Mouse (Mus musculus) limb, embryonic 14.5 days (tissue): Measurements from ENCODE around the gene Medag. TPM values are rescaled to one million over a fixed set of nuclear protein-coding genes. Genes with fewer than 3 reads are reported as not detected.

Experiments used
- ATAC-seq: fragments of 200-750 bp; cut with Nextera tagmentation; 2 replicates; pipeline ENCODE4 v1.8.0; 2017; ENCODE audit warnings: low read depth, moderate number of reproducible peaks, moderate TSS enrichment; ENCODE audit not compliant: low FRiP score
- DNase-seq: peaks from one replicate; pipeline ENCODE4 v3.0.0-alpha.2; 2015; ENCODE audit warnings: low spot score
- H3K27ac ChIP-seq: fragments of 300-500 bp; sonication (generic); replicated peaks from 2 replicates; pipeline ENCODE4 v1.5.1; 2014; ENCODE audit warnings: low read depth, mild to moderate bottlenecking, low read length, moderate library complexity, mixed read lengths
- H3K27me3 ChIP-seq: fragments of 300-500 bp; sonication (generic); 2 replicates; pipeline ENCODE4 v1.6.1; 2014; ENCODE audit warnings: low read length, mixed read lengths; ENCODE audit not compliant: control insufficient read depth, insufficient read depth
- H3K36me3 ChIP-seq: fragments of 300-500 bp; sonication (generic); 2 replicates; pipeline ENCODE4 v1.6.1; 2014; ENCODE audit warnings: mild to moderate bottlenecking, low read length, moderate library complexity, mixed read lengths; ENCODE audit not compliant: control insufficient read depth, insufficient read depth
- H3K4me1 ChIP-seq: fragments of 300-500 bp; sonication (generic); 2 replicates; pipeline ENCODE4 v1.6.1; 2014; ENCODE audit warnings: antibody characterized with exemption, low read length, mixed read lengths; ENCODE audit not compliant: control insufficient read depth, insufficient read depth
- H3K4me2 ChIP-seq: fragments of 300-500 bp; sonication (generic); replicated peaks from 2 replicates; pipeline ENCODE4 v1.6.1; 2014; ENCODE audit warnings: low read depth, mild to moderate bottlenecking, low read length, moderate library complexity; ENCODE audit not compliant: severe bottlenecking
- H3K4me3 ChIP-seq: fragments of 300-500 bp; sonication (generic); replicated peaks from 2 replicates; pipeline ENCODE4 v1.5.1; 2014; ENCODE audit warnings: low read length
- H3K9ac ChIP-seq: fragments of 300-500 bp; sonication (generic); 2 replicates; pipeline ENCODE4 v1.6.1; 2014; ENCODE audit warnings: mild to moderate bottlenecking, low read depth, low read length, moderate library complexity; ENCODE audit not compliant: severe bottlenecking
- H3K9me3 ChIP-seq: fragments of 300-500 bp; sonication (generic); 2 replicates; pipeline ENCODE4 v1.6.1; 2016; ENCODE audit warnings: low read length; ENCODE audit not compliant: control insufficient read depth
- POLR2A ChIP-seq: fragments of 200-500 bp; IDR thresholded peaks from 2 replicates; pipeline ENCODE4 v1.8.0; 2012; ENCODE audit warnings: inconsistent platforms, mild to moderate bottlenecking, moderate library complexity, borderline replicate concordance; ENCODE audit not compliant: insufficient read depth, insufficient read length; ENCODE audit errors: extremely low read depth
- WGBS: fragments of 180-500 bp; shearing (Covaris S2); extraction: QIAGEN DNeasy Blood & Tissue Kit; methylation state at CpG from one replicate; pipeline ENCODE4 v1.1.7; 2014; 5-methylcytosine and 5-hydroxymethylcytosine counted together
- polyA plus RNA-seq, 2 experiments: library from polyadenylated mRNA; depleted of rRNA in 1 of 2; stranded (reverse) in 1 of 2; unstranded in 1 of 2; fragments of >200 nt; fragmentation: Nextera tagmentation in 1 of 2; extraction: Ambion mirVana in 1 of 2; gene quantifications; 2 replicates each; pipeline versions ENCODE4 v1.2.1 to v1.2.3; 2012 to 2014

The Medag gene
- polyA plus RNA-seq, 2 experiments, result 2.6 to 3.8 TPM

DNA sequence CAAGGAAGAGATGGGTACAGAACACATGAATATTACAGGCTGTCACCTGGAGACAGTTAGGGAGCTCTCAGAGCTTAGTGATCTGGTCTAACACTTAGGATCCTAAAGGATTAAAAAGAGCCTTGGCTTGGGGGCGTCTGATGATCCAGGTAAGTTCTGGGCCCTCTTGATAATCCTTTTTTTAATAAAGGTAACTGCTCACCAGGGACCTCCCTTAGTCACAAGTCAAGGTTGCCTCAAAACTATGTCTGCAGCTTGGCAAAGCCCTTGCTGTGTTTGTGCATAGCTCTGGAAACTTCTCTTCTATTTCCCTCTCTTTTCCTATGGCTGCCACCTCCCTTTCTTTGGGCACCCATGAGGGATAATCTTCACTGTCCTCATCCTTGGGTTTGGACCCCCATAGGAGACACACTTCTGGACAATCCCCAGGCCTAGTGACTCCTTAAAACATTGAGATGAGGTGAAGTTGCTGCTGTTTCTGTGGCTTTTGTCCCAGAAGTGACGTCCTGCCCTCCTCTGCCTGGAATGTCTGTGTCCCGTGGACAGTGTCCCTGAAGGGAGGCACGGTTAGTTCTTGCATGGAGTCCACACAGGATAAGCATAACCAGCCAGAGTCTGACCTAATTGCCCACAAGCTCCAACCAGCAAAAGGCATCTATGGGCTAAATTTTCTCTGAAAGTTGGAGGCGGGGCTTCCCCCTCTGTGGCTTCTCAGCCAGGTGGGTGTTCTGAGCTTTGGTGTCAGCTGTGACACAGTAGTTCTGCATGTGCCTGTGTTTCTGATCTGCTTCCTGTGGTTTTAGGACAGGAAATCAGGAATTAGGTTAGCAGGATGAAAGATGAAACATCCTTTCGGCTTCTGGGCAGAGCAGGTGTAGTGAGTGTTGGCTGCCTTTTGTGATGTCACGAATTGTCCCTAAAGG lies 43.7 kb upstream of the Medag start:
- TF ChIP-seq POLR2A, result no peak
- no peak for ATAC-seq
- Histone ChIP-seq H3K9ac (no peak overlapping the region), H3K4me2 (no peak overlapping the region), H3K4me1 (peaks cover 21% of the 10 kb centered on the region), H3K9me3 (no peaks in the 10 kb centered on the region), H3K27me3 (no peaks in the 10 kb centered on the region), H3K27ac (no peak overlapping the region), H3K4me3 (no peak overlapping the region), H3K36me3 (no peaks in the 10 kb centered on the region)
- WGBS, result 45% methylated on average over 7 of the region's 7 CpGs
- no peak for DNase-seq

DNA sequence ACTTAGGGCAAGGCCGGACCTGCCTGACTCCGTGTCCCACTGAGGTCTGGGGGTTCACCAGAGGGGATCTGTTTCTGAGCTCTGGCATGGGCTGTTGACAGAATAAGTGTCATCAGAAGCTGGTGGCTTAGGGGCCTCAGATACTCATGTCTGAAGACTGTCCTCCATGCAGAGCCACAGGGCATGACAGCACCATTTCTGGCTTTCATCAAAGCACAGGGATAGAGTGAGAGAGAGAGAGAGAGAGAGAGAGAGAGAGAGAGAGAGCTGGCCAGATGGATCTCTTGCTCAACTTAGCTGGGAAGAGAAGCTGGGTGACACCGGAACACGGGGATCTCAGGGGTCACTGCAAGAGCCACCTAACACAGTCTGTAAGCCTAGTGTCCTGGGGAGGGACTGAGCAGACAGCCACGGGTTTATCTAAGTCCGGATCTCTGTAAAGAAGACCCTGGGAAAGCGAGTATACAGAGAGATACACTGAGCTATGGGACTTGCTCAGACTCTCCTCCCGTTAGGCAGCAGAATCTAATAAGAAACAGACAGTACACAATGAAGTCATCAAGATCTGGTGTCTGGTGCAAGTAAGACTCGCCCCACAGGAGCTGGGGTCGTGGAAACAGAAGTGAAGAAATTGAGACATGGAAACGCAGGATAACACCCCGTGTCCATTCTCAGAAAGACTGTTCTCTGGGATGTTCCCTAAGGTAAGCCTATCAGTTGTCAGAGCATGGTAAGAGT lies 42.8 kb upstream of the Medag start:
- Histone ChIP-seq H3K9ac (no peak overlapping the region), H3K36me3 (no peaks in the 10 kb centered on the region)

DNA sequence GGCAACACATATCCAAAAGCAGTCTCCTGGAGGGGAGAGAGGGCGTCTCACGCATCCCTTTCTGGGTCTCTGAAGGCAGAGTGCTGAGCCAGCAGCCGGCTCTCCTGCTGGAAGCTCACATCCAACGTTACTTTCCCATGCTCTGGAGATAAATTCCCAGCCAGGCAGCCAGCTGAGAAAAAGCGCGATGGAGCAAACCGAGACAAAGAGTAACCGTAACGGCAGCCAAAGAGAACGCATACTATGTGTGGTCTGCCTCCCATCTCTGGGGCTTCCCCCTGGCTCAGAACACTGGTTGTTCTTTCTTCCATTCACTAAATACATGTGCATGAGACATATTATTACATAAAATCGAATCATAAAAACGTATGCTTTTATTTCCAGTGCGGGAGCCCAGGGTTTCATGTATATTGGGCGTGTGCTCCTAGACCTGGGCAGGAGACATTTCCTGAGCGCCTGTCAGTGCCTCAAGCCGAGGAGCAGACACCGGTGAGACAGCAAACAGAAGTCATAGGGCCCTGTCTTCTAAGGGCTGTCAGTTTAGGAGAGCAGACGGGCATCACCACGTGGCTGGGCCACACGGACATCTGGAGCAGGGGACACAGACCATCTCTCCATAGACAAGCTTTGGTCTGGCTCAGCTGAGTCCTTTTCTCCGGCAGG lies 42.0 kb upstream of the Medag start:
- Histone ChIP-seq H3K4me2 (0 out of 2 replicates have a peak overlapping the region, but pooled peaks have one; percentile 3), H3K9ac (no peak overlapping the region), H3K36me3 (no peaks in the 10 kb centered on the region), H3K27ac (peak overlapping the region; percentile 58), H3K9me3 (no peaks in the 10 kb centered on the region), H3K4me3 (no peak overlapping the region), H3K4me1 (peaks cover 21% of the 10 kb centered on the region), H3K27me3 (no peaks in the 10 kb centered on the region)
- peak; percentile 63 for DNase-seq
- peak; percentile 69 for ATAC-seq
- TF ChIP-seq POLR2A, result no peak
- 58% methylated on average over 21 of the region's 21 CpGs for WGBS

More for the DNA sequence above, 42.8 kb upstream of the Medag start:
- no peaks in the 10 kb centered on the region for H3K27me3 ChIP-seq
- H3K27ac ChIP-seq, result no peak overlapping the region; the same call in 1 of the 2 replicates
- no peaks in the 10 kb centered on the region for H3K9me3 ChIP-seq
- ATAC-seq (peak; percentile 63), DNase-seq (no peak)
- no peak for TF ChIP-seq POLR2A
- peaks cover 21% of the 10 kb centered on the region for H3K4me1 ChIP-seq
- 37% methylated on average over 12 of the region's 12 CpGs for WGBS
- H3K4me3 ChIP-seq, result no peak overlapping the region
- 0 out of 2 replicates have a peak overlapping the region, but pooled peaks have one; percentile 3 for H3K4me2 ChIP-seq

DNA sequence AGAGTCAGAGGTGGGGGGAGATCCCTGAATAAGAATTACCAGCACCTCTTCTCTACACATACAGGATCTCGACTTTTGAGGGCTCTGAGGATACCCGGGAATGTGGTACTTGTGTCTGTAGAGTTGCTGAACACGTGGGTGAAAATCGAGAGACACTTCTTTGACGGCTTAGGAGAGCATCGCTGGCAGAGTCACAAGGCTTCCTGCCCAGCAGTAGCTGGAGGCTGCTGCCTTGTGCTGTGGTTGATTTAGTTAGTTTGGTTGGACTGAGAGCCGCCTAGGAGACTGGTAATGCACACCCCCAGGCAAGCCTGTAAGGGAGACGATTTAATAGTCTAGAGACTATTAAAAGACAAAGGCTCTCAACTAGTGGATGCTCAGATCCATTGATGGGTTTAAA lies 39.5 kb upstream of the Medag start:
- H3K27ac ChIP-seq, result no peak overlapping the region
- DNase-seq, result no peak
- no peaks in the 10 kb centered on the region for H3K27me3 ChIP-seq
- 76% methylated on average over 8 of the region's 8 CpGs for WGBS
- H3K36me3 ChIP-seq, result no peaks in the 10 kb centered on the region
- H3K4me2 ChIP-seq, result no peak overlapping the region
- no peak overlapping the region for H3K4me3 ChIP-seq
- no peak for TF ChIP-seq POLR2A
- no peaks in the 10 kb centered on the region for H3K9me3 ChIP-seq
- no peak for ATAC-seq
- peaks cover 30% of the 10 kb centered on the region for H3K4me1 ChIP-seq
- H3K9ac ChIP-seq, result no peak overlapping the region

DNA sequence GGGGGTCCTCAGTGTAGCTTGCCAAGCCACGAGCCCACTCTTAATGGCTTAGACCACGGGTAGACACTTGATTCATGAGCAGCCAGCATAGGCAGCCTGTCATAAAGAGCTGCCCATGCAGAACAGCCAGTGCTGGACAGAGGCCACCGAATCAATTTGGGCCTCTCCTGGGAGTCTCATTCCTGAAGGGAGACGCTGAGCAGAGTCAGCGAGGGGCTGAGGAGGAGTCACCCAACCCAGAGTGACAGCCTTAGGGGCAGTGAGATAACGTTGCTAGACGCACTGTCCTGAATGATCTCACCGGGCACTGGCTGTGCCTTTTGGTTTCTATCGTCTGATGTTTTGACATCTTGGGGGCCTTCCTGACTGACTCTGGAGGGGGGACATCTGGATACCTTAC lies 38.3 kb upstream of the Medag start:
- Histone ChIP-seq H3K4me2 (no peak overlapping the region), H3K4me1 (peaks cover 30% of the 10 kb centered on the region), H3K27me3 (no peaks in the 10 kb centered on the region), H3K27ac (no peak overlapping the region), H3K9ac (no peak overlapping the region), H3K4me3 (no peak overlapping the region), H3K36me3 (no peaks in the 10 kb centered on the region), H3K9me3 (no peaks in the 10 kb centered on the region)
- no peak for TF ChIP-seq POLR2A
- no peak for DNase-seq
- ATAC-seq, result no peak
- 28% methylated on average over 9 of the region's 9 CpGs for WGBS
